Mouse (Mus musculus): ENCODE results near the gene Rap1b. TPM values are rescaled to one million over a fixed set of nuclear protein-coding genes. Genes with fewer than 3 reads are reported as not detected.

The Rap1b gene
- polyA plus RNA-seq, 1 experiment from 2014 or later: 170 TPM

DNA sequence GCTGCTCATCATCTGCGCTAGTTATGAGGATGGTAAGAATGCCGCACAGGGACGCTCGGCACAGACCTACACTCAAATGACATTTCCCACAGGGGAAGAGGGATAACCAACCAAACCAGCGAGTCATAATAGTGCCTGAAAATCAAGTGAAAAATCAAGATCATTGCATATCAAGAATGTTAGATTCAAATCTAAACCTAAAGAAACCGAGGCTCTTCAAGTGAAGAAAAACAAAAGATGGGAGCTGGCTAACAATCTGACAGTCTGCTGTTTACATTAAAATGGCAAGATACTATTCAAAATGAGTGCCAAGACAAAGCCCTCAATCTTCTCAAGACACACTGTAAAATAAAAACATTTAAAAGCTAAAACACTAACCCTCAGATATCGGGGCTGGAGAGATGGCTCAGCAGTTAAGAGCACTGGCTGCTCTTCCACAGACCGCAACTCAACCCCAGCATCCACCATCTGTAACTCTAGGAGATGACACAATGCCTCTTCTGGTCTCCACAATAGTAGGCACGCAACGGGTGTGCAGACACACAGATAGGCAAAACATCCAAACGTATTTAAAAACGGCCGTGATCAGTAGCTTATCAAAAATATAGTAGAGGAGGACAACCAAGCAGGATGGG, 61.9 kb downstream of the Rap1b start:
- 96% methylated on average over 13 of the region's 13 CpGs for WGBS
- Histone ChIP-seq H3K4me1 (no peaks in the 10 kb centered on the region), H3K36me3 (peaks cover 76% of the 10 kb centered on the region), H3K9me3 (replicated peaks) (no peaks in the 10 kb centered on the region), H3K9ac (no peak overlapping the region), H3K27me3 (no peaks in the 10 kb centered on the region), H3K4me2 (replicated peaks) (no peak overlapping the region), H3K27ac (replicated peaks) (no peak overlapping the region), H3K4me3 (replicated peaks) (no peak overlapping the region)
- ATAC-seq (ENCODE audit: insufficient number of reproducible peaks, low FRiP score, low TSS enrichment, low read depth): no peak

DNA sequence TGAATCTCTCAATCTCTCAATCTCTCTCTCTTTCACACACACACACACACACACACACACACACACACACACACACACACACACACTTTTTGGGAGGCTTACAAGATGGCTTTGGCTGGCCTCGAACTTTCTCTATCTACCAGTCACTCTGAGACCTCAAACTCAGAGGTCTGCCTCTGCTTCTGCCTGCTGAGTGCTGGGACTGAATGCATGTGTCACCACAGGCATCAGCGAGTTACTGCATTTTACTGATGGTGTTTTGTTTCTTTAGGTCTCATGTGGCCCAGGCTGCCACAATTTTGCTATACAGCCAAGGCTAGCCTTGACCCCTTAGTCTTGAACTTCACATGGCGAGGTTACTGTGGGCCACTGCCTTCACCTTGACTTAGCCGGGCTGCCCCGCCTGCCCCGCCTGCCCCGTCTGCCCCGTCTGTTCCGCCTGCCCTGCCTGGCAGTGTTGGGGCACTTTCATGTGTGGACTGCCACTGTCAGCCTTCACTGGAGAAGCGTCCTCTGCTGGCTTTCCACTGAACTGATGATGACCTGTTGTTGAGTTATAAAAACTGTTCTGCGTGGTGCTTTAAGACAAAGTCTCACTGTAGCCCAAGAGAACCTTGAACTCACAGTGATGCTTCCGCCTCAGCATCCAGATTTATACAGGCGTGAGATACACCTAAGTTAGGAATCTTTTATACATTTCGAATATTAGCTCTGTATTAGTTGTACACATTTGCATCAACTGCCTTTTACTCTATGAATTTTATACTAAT, 63.2 kb downstream of the Rap1b start:
- WGBS: 92% methylated on average over 14 of the region's 14 CpGs
- Histone ChIP-seq H3K4me2 (replicated peaks) (no peak overlapping the region), H3K27me3 (no peaks in the 10 kb centered on the region), H3K4me3 (replicated peaks) (no peak overlapping the region), H3K9me3 (replicated peaks) (no peaks in the 10 kb centered on the region), H3K9ac (no peak overlapping the region), H3K36me3 (peaks cover 80% of the 10 kb centered on the region), H3K27ac (replicated peaks) (no peak overlapping the region), H3K4me1 (no peaks in the 10 kb centered on the region)
- no peak for ATAC-seq (ENCODE audit: insufficient number of reproducible peaks, low FRiP score, low TSS enrichment, low read depth)

DNA sequence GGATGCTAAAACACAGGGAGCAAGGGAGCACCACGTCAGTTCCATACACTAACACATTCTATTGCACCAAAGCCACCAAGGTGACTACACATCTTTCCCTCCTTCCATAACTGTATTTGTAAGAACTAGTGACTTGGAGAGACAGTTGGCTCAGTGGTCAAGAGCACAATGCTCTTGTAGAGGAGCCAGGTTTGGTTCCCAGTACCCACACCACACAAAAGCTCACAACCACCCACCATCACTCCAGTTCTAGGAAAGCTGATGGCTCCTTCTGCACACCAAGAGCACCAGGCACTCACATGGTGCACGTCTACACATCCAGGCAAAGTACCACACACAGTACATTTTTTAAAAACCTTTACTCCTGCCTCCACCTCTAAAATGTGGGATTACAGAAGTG, 63.8 kb downstream of the Rap1b start:
- H3K4me3 ChIP-seq (replicated peaks): no peak overlapping the region
- no peaks in the 10 kb centered on the region for H3K4me1 ChIP-seq
- peaks cover 78% of the 10 kb centered on the region for H3K36me3 ChIP-seq
- ATAC-seq (ENCODE audit: insufficient number of reproducible peaks, low FRiP score, low TSS enrichment, low read depth): no peak
- H3K27me3 ChIP-seq: no peaks in the 10 kb centered on the region
- no peak overlapping the region for H3K9ac ChIP-seq
- H3K9me3 ChIP-seq (replicated peaks): no peaks in the 10 kb centered on the region
- H3K27ac ChIP-seq (replicated peaks): no peak overlapping the region
- WGBS: 86% methylated on average over 2 of the region's 2 CpGs
- H3K4me2 ChIP-seq (replicated peaks): no peak overlapping the region

DNA sequence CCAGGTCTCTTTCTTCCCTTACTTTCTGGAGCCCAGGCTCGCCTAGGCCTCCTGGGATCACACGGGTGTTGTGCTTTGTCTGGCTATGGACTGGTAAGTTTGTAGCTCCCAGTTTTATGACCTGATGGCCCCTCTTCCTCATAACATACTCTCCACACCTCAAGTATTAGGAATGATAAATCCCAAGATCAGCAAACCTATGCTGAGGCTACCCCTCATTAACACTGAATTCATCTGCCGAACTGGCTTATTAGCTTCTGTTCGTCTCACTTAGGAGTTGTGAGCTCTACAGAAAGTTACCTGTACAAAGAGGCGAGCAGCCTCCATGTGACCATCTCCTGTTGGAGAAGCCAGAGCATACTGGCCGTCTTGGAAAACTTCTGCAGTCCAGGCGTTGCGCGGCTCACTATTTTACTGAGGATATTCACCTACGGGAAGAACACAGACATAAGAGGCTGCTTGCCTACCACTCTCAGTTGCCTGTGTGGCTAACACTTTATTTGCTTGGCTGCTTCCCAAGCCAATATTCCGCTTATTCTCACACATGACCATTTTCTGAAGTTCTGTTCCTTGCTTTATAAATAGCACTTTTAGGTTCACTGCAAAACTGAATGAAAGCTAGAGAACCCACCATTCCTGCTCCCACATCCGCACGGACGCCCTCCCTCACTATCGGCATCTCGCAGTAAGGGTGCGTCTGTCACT, 64.7 kb downstream of the Rap1b start:
- H3K36me3 ChIP-seq: peaks cover 77% of the 10 kb centered on the region
- ATAC-seq (ENCODE audit: insufficient number of reproducible peaks, low FRiP score, low TSS enrichment, low read depth): no peak

GRCm38 (mm10) chr10:117780306-117780911, 65.4 kb downstream of the Rap1b start:
- ATAC-seq (ENCODE audit: insufficient number of reproducible peaks, low FRiP score, low TSS enrichment, low read depth): no peak
- Histone ChIP-seq H3K36me3 (peaks cover 76% of the 10 kb centered on the region), H3K9ac (no peak overlapping the region), H3K9me3 (replicated peaks) (no peaks in the 10 kb centered on the region), H3K4me3 (replicated peaks) (no peak overlapping the region), H3K4me2 (replicated peaks) (no peak overlapping the region), H3K27me3 (no peaks in the 10 kb centered on the region), H3K4me1 (no peaks in the 10 kb centered on the region), H3K27ac (replicated peaks) (no peak overlapping the region)
- WGBS: 80% methylated on average over 6 of the region's 6 CpGs

More for the DNA sequence above, 64.7 kb downstream of the Rap1b start:
- no peak overlapping the region for H3K27ac ChIP-seq (replicated peaks)
- WGBS: 93% methylated on average over 17 of the region's 17 CpGs
- H3K9ac ChIP-seq: no peak overlapping the region
- no peak overlapping the region for H3K4me3 ChIP-seq (replicated peaks)
- no peaks in the 10 kb centered on the region for H3K27me3 ChIP-seq
- no peaks in the 10 kb centered on the region for H3K4me1 ChIP-seq
- no peaks in the 10 kb centered on the region for H3K9me3 ChIP-seq (replicated peaks)
- no peak overlapping the region for H3K4me2 ChIP-seq (replicated peaks)

DNA sequence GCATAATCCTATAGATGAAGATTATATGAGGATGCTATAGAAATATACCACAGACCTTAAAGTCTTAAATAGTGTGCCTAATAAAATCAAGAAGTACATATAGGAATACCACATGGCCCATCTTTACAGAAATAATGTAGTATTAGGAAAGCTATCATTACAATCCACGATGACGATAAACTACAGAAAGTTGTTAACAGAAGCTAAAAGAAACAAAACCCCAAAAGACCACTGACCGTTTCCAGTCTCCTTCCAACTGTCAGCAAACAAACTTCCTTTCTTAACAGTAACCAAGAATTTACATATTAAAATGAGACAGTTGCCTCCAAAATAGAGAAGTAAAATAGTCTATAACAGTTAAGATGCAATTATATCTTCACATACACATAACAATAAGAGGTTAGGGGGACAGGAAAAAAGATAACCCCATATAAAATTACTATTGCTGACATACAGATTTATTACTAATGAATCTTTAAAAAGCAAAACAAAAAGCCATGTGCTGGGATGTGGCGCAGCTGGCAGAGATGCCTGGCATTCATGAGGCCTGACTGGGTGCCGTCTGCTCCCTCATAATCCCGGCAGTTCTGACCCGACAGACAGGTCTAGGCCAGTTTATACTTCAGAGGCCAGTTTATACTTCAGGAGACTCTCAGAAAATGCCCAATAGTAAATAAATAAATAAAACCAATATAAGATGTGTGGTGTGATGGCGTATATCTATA, 66.1 kb downstream of the Rap1b start:
- Histone ChIP-seq H3K9ac (no peak overlapping the region), H3K4me2 (replicated peaks) (no peak overlapping the region), H3K4me3 (replicated peaks) (no peak overlapping the region), H3K27ac (replicated peaks) (no peak overlapping the region), H3K36me3 (peaks cover 77% of the 10 kb centered on the region), H3K27me3 (no peaks in the 10 kb centered on the region), H3K9me3 (replicated peaks) (no peaks in the 10 kb centered on the region), H3K4me1 (no peaks in the 10 kb centered on the region)
- no peak for ATAC-seq (ENCODE audit: insufficient number of reproducible peaks, low FRiP score, low TSS enrichment, low read depth)
- WGBS: 84% methylated on average over 8 of the region's 8 CpGs

GRCm38 (mm10) chr10:117778951-117779350, 66.9 kb downstream of the Rap1b start:
- H3K4me2 ChIP-seq (replicated peaks): no peak overlapping the region
- H3K9ac ChIP-seq: no peak overlapping the region
- ATAC-seq (ENCODE audit: insufficient number of reproducible peaks, low FRiP score, low TSS enrichment, low read depth): no peak
- peaks cover 80% of the 10 kb centered on the region for H3K36me3 ChIP-seq
- no peaks in the 10 kb centered on the region for H3K4me1 ChIP-seq
- no peaks in the 10 kb centered on the region for H3K27me3 ChIP-seq
- H3K9me3 ChIP-seq (replicated peaks): no peaks in the 10 kb centered on the region
- H3K4me3 ChIP-seq (replicated peaks): no peak overlapping the region
- no peak overlapping the region for H3K27ac ChIP-seq (replicated peaks)
- WGBS: 85% methylated on average over 4 of the region's 4 CpGs

GRCm38 (mm10) chr10:117778328-117778910, 67.4 kb downstream of the Rap1b start:
- Histone ChIP-seq H3K27me3 (no peaks in the 10 kb centered on the region), H3K36me3 (peaks cover 80% of the 10 kb centered on the region), H3K9me3 (replicated peaks) (no peaks in the 10 kb centered on the region), H3K4me3 (replicated peaks) (no peak overlapping the region), H3K9ac (no peak overlapping the region), H3K4me2 (replicated peaks) (no peak overlapping the region), H3K4me1 (no peaks in the 10 kb centered on the region), H3K27ac (replicated peaks) (no peak overlapping the region)
- no peak for ATAC-seq (ENCODE audit: insufficient number of reproducible peaks, low FRiP score, low TSS enrichment, low read depth)
- 90% methylated on average over 12 of the region's 12 CpGs for WGBS

DNA sequence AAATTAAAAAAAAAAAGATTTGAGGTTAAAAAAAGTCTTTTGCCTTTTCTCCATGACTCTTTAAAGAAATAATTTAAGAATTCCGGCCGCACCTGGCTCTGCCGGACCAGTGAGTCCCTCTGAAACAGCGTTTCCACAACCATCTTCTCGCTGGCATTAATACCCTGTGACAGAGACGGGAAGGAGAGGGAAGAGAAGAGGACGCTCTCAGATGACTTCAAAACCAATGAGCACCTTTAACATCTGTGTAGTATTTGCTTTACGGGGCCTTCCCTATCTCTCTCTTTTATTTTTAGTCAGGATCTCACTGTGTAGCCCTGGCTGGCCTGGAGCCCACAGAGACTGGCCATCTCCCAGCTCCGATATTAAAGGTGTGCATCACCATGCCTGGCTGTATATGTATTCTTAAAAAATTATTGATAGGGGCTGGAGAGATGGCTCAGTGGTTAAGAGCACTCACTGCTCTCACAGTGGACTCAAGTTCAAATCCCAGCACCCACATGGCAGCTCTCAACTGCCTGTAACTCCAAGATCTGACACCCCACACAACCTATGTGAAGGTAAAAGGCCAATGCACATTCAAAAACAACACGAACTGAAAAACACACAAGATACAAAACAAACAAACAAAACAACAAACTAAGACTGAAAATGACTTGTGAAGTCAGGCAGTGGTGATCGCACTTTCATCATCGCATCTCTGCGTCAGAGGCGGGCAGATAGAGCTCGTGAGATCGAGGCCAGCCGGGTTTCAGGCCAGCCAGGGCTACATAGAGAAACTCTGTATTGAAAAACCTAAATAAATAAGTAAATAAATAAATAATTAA, 68.1 kb downstream of the Rap1b start:
- no peak overlapping the region for H3K9ac ChIP-seq
- H3K4me1 ChIP-seq: no peaks in the 10 kb centered on the region
- no peak for ATAC-seq (ENCODE audit: insufficient number of reproducible peaks, low FRiP score, low TSS enrichment, low read depth)
- H3K27me3 ChIP-seq: no peaks in the 10 kb centered on the region
- no peak overlapping the region for H3K4me2 ChIP-seq (replicated peaks)
- 93% methylated on average over 17 of the region's 17 CpGs for WGBS
- no peaks in the 10 kb centered on the region for H3K9me3 ChIP-seq (replicated peaks)
- no peak overlapping the region for H3K4me3 ChIP-seq (replicated peaks)
- no peak overlapping the region for H3K27ac ChIP-seq (replicated peaks)
- peaks cover 82% of the 10 kb centered on the region for H3K36me3 ChIP-seq

GRCm38 (mm10) chr10:117777103-117777470, 68.7 kb downstream of the Rap1b start:
- no peak for ATAC-seq (ENCODE audit: insufficient number of reproducible peaks, low FRiP score, low TSS enrichment, low read depth)
- Histone ChIP-seq H3K4me2 (replicated peaks) (no peak overlapping the region), H3K36me3 (peaks cover 83% of the 10 kb centered on the region), H3K27me3 (no peaks in the 10 kb centered on the region), H3K9ac (no peak overlapping the region), H3K4me1 (no peaks in the 10 kb centered on the region), H3K27ac (replicated peaks) (no peak overlapping the region), H3K9me3 (replicated peaks) (no peaks in the 10 kb centered on the region), H3K4me3 (replicated peaks) (no peak overlapping the region)
- 94% methylated on average over 3 of the region's 3 CpGs for WGBS
